Mouse (Mus musculus): ENCODE results near the gene Fcgbp. TPM values are rescaled to one million over a fixed set of nuclear protein-coding genes. Genes with fewer than 3 reads are reported as not detected.

The Fcgbp gene
- polyA plus RNA-seq (2015; fragmentation: Nextera tagmentation; extraction: Ambion mirVana): 0.10 and 0.17 TPM in 2 replicates

- Histone ChIP-seq H3K27ac (replicated peaks) (no peak within 1 kb of the TSS), H3K4me3 (replicated peaks) (no peak within 1 kb of the TSS), H3K27me3 (no peaks in the 10 kb centered on the region; the same call in 1 of the 2 replicates), H3K9ac (no peak within 1 kb of the TSS), H3K4me2 (no peak within 1 kb of the TSS), H3K9me3 (replicated peaks) (no peaks in the 10 kb centered on the region), H3K36me3 (replicated peaks) (no peaks in the 10 kb centered on the region), H3K4me1 (replicated peaks) (no peaks in the 10 kb centered on the region)
- 68% methylated on average over 21 of the region's 21 CpGs for WGBS (ENCODE audit: insufficient replicate concordance)
- ATAC-seq (ENCODE audit: insufficient read depth): no peak
Observed at GRCm38 (mm10) chr7:28070531-28071298, at the start of gene Fcgbp. Gene Fcgbp, plus strand, starts transcription at chr7:28071236.

DNA sequence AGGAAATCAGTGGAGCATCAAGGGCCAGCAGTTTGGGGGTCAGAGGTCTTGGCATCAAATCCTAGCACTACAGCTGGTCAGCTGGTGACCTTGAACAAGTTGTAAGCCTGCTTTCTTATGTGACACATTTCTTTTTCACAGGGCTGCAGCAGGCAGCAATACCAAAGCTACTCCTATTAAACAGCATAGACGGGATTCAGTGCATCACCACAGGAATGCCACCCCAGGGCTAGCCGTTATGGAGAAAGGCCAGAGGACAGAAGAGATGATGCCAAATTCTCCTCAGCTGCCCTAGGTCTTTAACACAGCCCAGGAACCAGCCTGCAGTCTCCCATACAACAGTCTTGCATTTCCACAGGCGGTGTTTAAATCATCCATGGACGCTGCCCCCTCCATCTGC is 26.5 kb upstream of the Fcgbp start:
- peaks cover 13% of the 10 kb centered on the region for H3K4me1 ChIP-seq (replicated peaks)
- H3K4me3 ChIP-seq (replicated peaks): no peak overlapping the region
- no peaks in the 10 kb centered on the region for H3K9me3 ChIP-seq (replicated peaks)
- ATAC-seq (ENCODE audit: insufficient read depth): no peak
- H3K27me3 ChIP-seq: no peaks in the 10 kb centered on the region
- H3K27ac ChIP-seq (replicated peaks): no peak overlapping the region
- WGBS (ENCODE audit: insufficient replicate concordance): 77% methylated on average over 4 of the region's 4 CpGs
- no peak overlapping the region for H3K9ac ChIP-seq
- peaks cover 88% of the 10 kb centered on the region for H3K36me3 ChIP-seq (replicated peaks)
- H3K4me2 ChIP-seq: no peak overlapping the region

DNA sequence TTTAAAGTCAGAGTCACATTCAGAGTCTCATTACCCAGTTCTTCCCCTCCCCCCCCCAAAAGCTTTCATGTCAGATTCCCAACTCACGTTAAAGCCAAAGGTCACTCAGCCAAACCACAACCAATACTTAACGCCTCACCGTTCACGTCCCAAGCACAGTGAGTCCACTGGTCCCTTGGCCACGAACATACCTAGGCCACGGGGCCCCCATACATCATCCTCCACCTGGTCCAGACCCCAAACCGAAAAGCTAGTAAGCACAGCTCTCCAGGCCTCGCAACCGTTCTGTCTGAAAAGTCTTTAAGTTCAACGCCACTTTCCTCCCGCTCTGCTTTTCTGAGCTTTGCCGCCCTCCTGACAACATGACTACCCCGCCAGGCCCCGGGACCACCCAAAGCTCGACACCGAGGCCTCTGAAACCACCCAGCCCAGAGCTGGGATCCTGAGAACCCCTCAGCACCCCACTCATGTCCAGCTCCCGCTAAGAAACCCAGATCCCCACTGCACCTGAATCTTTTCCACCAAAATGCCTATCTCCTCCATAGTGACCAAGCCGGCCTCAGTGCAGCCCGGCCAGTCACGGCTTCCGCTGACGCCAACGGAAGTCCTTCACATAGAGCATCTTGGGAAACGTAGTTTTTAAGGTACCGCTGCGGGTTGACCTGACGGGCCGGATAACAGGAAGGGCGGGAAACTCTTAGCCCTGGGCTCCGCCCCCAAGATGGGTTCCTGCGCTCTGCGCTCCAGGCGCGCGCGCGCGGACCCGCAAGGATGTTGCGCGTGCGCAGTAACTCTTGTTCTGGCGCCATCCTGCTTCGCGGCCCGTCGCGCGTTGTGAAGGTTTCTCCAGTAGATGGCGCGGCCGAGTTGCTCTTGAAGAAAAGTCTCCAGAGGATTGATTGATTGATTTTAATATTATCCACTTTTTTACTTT is 21.3 kb upstream of the Fcgbp start, which contains the start of gene Psmc4:
Gene Psmc4, minus strand, starts transcription at position 626 of the 934 bp plus-strand sequence.
- H3K4me2 ChIP-seq: peak within 1 kb of the TSS; percentile 79
- peak within 1 kb of the TSS; percentile 55 for H3K27ac ChIP-seq (replicated peaks)
- H3K36me3 ChIP-seq (replicated peaks): peaks cover 44% of the 10 kb centered on the region
- H3K4me1 ChIP-seq (replicated peaks): peaks cover 20% of the 10 kb centered on the region
- 0 out of 2 replicates have a peak, but pooled peaks cover 3% of the 10 kb centered on the region for H3K27me3 ChIP-seq
- peak within 1 kb of the TSS; percentile 92 for H3K4me3 ChIP-seq (replicated peaks)
- peak; percentile 96 for ATAC-seq (ENCODE audit: insufficient read depth)
- no peaks in the 10 kb centered on the region for H3K9me3 ChIP-seq (replicated peaks)
- under 1% methylated on average over 52 of the region's 52 CpGs for WGBS (ENCODE audit: insufficient replicate concordance)
- H3K9ac ChIP-seq: peak within 1 kb of the TSS; percentile 86

GRCm38 (mm10) chr7:28050584-28050983 is 20.5 kb upstream of the Fcgbp start:
- Histone ChIP-seq H3K27me3 (0 out of 2 replicates have a peak, but pooled peaks cover 3% of the 10 kb centered on the region), H3K36me3 (replicated peaks) (peaks cover 36% of the 10 kb centered on the region), H3K4me2 (peak overlapping the region; percentile 49), H3K4me1 (replicated peaks) (peaks cover 20% of the 10 kb centered on the region), H3K9ac (peak overlapping the region; percentile 4; the same call in 1 of the 2 replicates), H3K4me3 (replicated peaks) (peak overlapping the region; percentile 92), H3K27ac (replicated peaks) (no peak overlapping the region), H3K9me3 (replicated peaks) (no peaks in the 10 kb centered on the region)
- 55% methylated on average over 17 of the region's 17 CpGs for WGBS (ENCODE audit: insufficient replicate concordance)
- no peak for ATAC-seq (ENCODE audit: insufficient read depth)

- no peak for ATAC-seq (ENCODE audit: insufficient read depth)
- Histone ChIP-seq H3K27ac (replicated peaks) (no peak overlapping the region), H3K4me2 (no peak overlapping the region), H3K9me3 (replicated peaks) (no peaks in the 10 kb centered on the region), H3K4me3 (replicated peaks) (no peak overlapping the region), H3K36me3 (replicated peaks) (peaks cover 9% of the 10 kb centered on the region), H3K4me1 (replicated peaks) (peaks cover 20% of the 10 kb centered on the region), H3K9ac (no peak overlapping the region), H3K27me3 (0 out of 2 replicates have a peak, but pooled peaks cover 3% of the 10 kb centered on the region)
- WGBS (ENCODE audit: insufficient replicate concordance): 64% methylated on average over 6 of the region's 6 CpGs
Observed at GRCm38 (mm10) chr7:28053046-28053930, 17.7 kb upstream of the Fcgbp start.

DNA sequence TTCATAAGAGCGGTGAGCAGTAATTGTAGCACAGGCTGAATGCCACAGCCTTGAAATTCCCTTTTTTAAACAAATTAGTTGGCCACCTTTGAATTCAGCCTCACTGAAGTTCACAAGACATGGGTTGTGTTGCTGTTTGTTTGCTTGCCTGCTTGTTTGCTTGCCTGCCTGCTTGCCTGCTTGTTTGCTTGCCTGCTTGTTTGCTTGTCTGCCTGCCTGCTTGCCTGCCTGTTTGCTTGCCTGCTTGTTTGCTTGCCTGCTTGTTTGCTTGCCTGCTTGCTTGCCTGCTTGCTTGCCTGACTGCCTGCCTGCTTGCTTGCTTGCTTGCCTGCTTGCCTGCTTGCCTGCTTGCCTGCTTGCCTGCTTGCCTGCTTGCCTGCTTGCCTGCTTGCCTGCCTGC is 11.1 kb upstream of the Fcgbp start:
- no peak overlapping the region for H3K9ac ChIP-seq
- no peaks in the 10 kb centered on the region for H3K4me1 ChIP-seq (replicated peaks)
- no peak for ATAC-seq (ENCODE audit: insufficient read depth)
- H3K27ac ChIP-seq (replicated peaks): no peak overlapping the region
- 87% methylated on average over 1 of the region's 1 CpGs for WGBS (ENCODE audit: insufficient replicate concordance)
- H3K9me3 ChIP-seq (replicated peaks): no peaks in the 10 kb centered on the region
- H3K4me3 ChIP-seq (replicated peaks): no peak overlapping the region
- no peaks in the 10 kb centered on the region for H3K36me3 ChIP-seq (replicated peaks)
- no peak overlapping the region for H3K4me2 ChIP-seq
- H3K27me3 ChIP-seq: 0 out of 2 replicates have a peak, but pooled peaks cover 3% of the 10 kb centered on the region

DNA sequence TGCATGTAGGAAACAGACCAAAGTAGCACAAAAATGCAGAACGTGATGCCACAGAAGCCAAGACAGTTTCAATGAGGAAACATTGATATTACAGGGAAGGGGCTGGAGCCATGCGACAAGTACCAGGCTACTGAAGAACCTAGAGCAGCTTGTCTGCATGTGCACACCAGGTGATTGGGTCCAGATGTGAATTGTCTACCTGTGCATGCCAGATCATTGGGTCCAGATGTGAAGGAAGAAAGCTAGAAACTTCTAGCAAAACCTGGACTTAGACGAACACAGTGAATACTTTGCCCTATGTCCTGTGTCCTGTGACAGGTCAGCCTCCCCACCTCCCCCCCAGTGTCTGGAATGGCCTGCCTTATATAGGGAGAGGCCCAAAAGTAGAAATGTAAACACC is 2.4 kb upstream of the Fcgbp start:
- ATAC-seq (ENCODE audit: insufficient read depth): no peak
- Histone ChIP-seq H3K27me3 (no peaks in the 10 kb centered on the region; the same call in 1 of the 2 replicates), H3K4me1 (replicated peaks) (no peaks in the 10 kb centered on the region), H3K36me3 (replicated peaks) (no peaks in the 10 kb centered on the region), H3K27ac (replicated peaks) (no peak overlapping the region), H3K4me2 (no peak overlapping the region), H3K9ac (no peak overlapping the region), H3K9me3 (replicated peaks) (no peaks in the 10 kb centered on the region), H3K4me3 (replicated peaks) (no peak overlapping the region)
- WGBS (ENCODE audit: insufficient replicate concordance): 65% methylated on average over 3 of the region's 3 CpGs

GRCm38 (mm10) chr7:28069546-28070172 is 1.4 kb upstream of the Fcgbp start:
- Histone ChIP-seq H3K36me3 (replicated peaks) (no peaks in the 10 kb centered on the region), H3K4me2 (no peak overlapping the region), H3K4me1 (replicated peaks) (no peaks in the 10 kb centered on the region), H3K9me3 (replicated peaks) (no peaks in the 10 kb centered on the region), H3K27ac (replicated peaks) (no peak overlapping the region), H3K4me3 (replicated peaks) (no peak overlapping the region), H3K27me3 (no peaks in the 10 kb centered on the region; the same call in 1 of the 2 replicates), H3K9ac (no peak overlapping the region)
- no peak for ATAC-seq (ENCODE audit: insufficient read depth)
- WGBS (ENCODE audit: insufficient replicate concordance): 45% methylated on average over 3 of the region's 3 CpGs

GRCm38 (mm10) chr7:28084215-28084614 is 13.2 kb downstream of the Fcgbp start:
- 61% methylated on average over 7 of the region's 7 CpGs for WGBS (ENCODE audit: insufficient replicate concordance)
- ATAC-seq (ENCODE audit: insufficient read depth): no peak
- H3K9me3 ChIP-seq (replicated peaks): no peaks in the 10 kb centered on the region
- no peak overlapping the region for H3K9ac ChIP-seq
- no peaks in the 10 kb centered on the region for H3K4me1 ChIP-seq (replicated peaks)
- H3K4me2 ChIP-seq: no peak overlapping the region
- no peak overlapping the region for H3K27ac ChIP-seq (replicated peaks)
- H3K4me3 ChIP-seq (replicated peaks): no peak overlapping the region
- no peaks in the 10 kb centered on the region for H3K36me3 ChIP-seq (replicated peaks)
- no peaks in the 10 kb centered on the region for H3K27me3 ChIP-seq

DNA sequence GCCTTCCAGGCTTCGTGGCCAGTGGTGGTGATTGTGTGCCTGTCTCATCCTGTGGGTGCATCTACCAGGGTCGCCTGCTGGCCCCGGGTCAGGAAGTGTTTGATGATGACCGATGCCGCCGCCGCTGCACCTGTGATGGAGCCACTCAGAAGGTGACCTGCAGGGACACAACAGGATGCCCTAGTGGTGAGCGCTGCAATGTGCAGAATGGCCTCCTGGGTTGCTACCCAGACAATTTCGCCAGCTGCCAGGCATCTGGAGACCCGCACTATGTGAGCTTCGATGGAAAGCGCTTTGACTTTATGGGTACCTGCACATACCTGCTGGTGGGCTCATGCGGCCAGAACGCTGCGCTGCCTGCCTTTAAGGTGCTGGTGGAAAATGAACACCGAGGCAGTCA is 15.2 kb downstream of the Fcgbp start:
- Histone ChIP-seq H3K27me3 (no peaks in the 10 kb centered on the region), H3K27ac (replicated peaks) (no peak overlapping the region), H3K4me2 (no peak overlapping the region), H3K9ac (no peak overlapping the region), H3K4me3 (replicated peaks) (no peak overlapping the region), H3K9me3 (replicated peaks) (no peaks in the 10 kb centered on the region), H3K36me3 (replicated peaks) (no peaks in the 10 kb centered on the region), H3K4me1 (replicated peaks) (no peaks in the 10 kb centered on the region)
- WGBS (ENCODE audit: insufficient replicate concordance): 67% methylated on average over 16 of the region's 16 CpGs
- no peak for ATAC-seq (ENCODE audit: insufficient read depth)

All from liver, embryonic 15.5 days (tissue).